Mouse (Mus musculus) intestine, embryonic 15.5 days (tissue): ENCODE results near the gene Plvap. TPM values are rescaled to one million over a fixed set of nuclear protein-coding genes. Genes with fewer than 3 reads are reported as not detected.
A peak's percentile ranks its signal among the peaks of the same experiment; 100 is the strongest.
"Not testable (repeated sequence)": the region's sequence is repeated elsewhere in the genome, so short reads cannot be mapped to it uniquely, and the experiment has no call there.

Experiments
- ATAC-seq: fragments of 200-750 bp; cut with Nextera tagmentation; 2 replicates; pipeline ENCODE4 v1.8.0; 2017; ENCODE audit warnings: moderate TSS enrichment, moderate library complexity
- H3K27ac ChIP-seq: fragments of 300-500 bp; sonication (generic); 2 replicates; pipeline ENCODE4 v1.5.1; 2015; ENCODE audit warnings: mild to moderate bottlenecking, inconsistent platforms
- H3K27me3 ChIP-seq: fragments of 300-500 bp; sonication (generic); replicated peaks from 2 replicates; pipeline ENCODE4 v1.6.1; 2015; ENCODE audit warnings: inconsistent platforms
- H3K36me3 ChIP-seq: fragments of 300-500 bp; sonication (generic); 2 replicates; pipeline ENCODE4 v1.6.1; 2015; ENCODE audit warnings: inconsistent platforms
- H3K4me1 ChIP-seq: fragments of 300-500 bp; sonication (generic); replicated peaks from 2 replicates; pipeline ENCODE4 v1.6.1; 2015; ENCODE audit warnings: inconsistent platforms
- H3K4me2 ChIP-seq: fragments of 300-500 bp; sonication (generic); replicated peaks from 2 replicates; pipeline ENCODE4 v1.6.1; 2015; ENCODE audit warnings: mild to moderate bottlenecking, inconsistent platforms
- H3K4me3 ChIP-seq: fragments of 300-500 bp; sonication (generic); replicated peaks from 2 replicates; pipeline ENCODE4 v1.5.1; 2015; ENCODE audit warnings: inconsistent platforms
- H3K9ac ChIP-seq: fragments of 300-500 bp; sonication (generic); 2 replicates; pipeline ENCODE4 v1.6.1; 2015; ENCODE audit warnings: inconsistent platforms
- H3K9me3 ChIP-seq: fragments of 300-500 bp; sonication (generic); 2 replicates; pipeline ENCODE4 v1.6.1; 2016; ENCODE audit warnings: inconsistent platforms
- WGBS: fragments of 180-500 bp; shearing (Covaris S2); methylation state at CpG from one replicate; pipeline ENCODE4 v1.1.7; 2015; 5-methylcytosine and 5-hydroxymethylcytosine counted together
- polyA plus RNA-seq: library from polyadenylated mRNA; unstranded; fragments of >200 nt; fragmentation: Nextera tagmentation; extraction: Ambion mirVana; gene quantifications from 2 replicates; pipeline ENCODE4 v1.2.1, GENCODE M21; 2015

The Plvap gene
- polyA plus RNA-seq, 1 experiment from 2014 or later, result 79.2 TPM

DNA sequence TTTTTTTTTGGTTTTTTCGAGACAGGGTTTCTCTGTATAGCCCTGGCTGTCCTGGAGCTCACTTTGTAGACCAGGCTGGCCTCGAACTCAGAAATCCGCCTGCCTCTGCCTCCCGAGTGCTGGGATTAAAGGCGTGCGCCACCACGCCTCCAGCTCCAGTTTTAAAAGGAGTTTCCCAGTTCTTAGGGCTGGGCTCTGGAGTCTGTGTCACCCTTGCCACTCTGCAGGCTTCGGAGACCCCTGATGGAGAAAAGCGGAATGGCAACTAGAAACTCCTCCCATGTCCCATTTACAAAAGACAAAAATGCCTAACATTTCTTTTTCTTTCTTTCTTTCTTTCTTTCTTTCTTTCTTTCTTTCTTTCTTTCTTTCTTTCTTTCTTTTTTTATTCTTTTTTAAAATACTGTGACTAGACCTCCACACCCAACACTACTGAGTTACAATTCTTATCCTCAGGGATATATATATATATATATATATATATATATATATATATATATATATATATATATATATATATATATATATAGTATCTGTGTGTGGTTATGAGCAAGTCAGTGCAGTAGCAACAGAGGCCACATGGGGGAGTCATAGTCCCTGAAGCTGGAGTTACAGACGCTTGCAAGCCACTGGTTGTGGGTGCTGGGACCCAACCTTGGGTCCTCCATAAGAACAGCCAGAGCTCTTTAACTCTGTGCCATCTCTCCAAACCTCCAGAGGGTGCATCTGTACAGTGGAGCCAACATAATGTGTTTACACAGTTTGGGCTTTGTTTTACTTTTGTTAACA, 7.7 kb upstream of the Plvap start:
- H3K36me3 ChIP-seq, H3K4me3 ChIP-seq, H3K4me1 ChIP-seq, H3K9ac ChIP-seq, ATAC-seq, H3K4me2 ChIP-seq, H3K9me3 ChIP-seq, H3K27me3 ChIP-seq, H3K27ac ChIP-seq: not testable (repeated sequence)
- 44% methylated on average over 10 of the region's 10 CpGs for whole genome bisulfite sequencing

DNA sequence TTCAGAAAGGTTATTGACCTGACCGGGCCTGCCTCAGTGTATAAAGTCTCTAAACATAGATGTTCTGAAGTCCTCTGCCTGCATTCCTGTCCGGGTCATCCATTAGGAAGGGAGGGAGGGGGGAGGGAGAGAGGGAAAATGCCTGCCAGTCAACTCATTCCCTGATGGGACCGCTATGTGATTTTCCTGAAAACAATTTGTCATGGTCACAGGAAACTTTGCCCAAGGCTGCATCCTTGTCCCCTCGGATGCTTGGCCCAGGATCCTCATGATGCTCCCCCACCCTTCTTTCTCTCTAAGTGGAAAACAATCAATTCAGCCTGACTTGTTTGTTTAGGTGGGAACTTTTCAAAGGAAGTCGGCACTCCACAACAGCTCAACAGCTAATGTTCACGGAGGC, 5.2 kb upstream of the Plvap start:
- Histone ChIP-seq H3K4me2 (no peak overlapping the region), H3K9ac (no peak overlapping the region), H3K9me3 (no peaks in the 10 kb centered on the region), H3K36me3 (no peaks in the 10 kb centered on the region), H3K27me3 (no peaks in the 10 kb centered on the region; the same call in 1 of the 2 replicates), H3K27ac (no peak overlapping the region), H3K4me1 (peaks cover 6% of the 10 kb centered on the region; the same call in 1 of the 2 replicates), H3K4me3 (no peak overlapping the region)
- WGBS, result 6% methylated on average over 6 of the region's 6 CpGs
- ATAC-seq, result no peak

DNA sequence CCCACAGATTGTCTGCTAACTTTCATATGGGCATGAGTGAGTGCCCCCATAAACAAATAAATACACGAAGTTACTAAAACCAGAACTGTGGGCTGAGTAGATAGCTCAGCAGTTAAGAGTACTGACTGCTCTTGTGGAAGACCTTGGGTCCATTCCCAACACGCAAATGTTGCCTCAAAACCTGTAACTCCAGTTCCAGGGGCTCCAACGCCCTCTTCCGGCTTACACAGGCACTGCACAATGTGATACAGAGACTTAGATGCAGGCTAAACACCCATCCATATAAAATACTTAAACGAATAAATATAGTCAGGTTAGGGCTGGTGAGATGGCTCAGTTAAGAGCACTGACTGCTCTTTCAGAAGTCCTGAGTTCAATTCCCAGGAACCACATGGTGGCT, 3.5 kb upstream of the Plvap start:
- Histone ChIP-seq H3K4me2 (no peak overlapping the region), H3K36me3 (no peaks in the 10 kb centered on the region), H3K27ac (no peak overlapping the region), H3K4me3 (no peak overlapping the region), H3K9me3 (no peaks in the 10 kb centered on the region), H3K9ac (no peak overlapping the region), H3K4me1 (0 out of 2 replicates have a peak, but pooled peaks cover 3% of the 10 kb centered on the region), H3K27me3 (peaks cover 10% of the 10 kb centered on the region; the same call in 1 of the 2 replicates)
- WGBS, result 71% methylated on average over 5 of the region's 5 CpGs
- no peak for ATAC-seq

DNA sequence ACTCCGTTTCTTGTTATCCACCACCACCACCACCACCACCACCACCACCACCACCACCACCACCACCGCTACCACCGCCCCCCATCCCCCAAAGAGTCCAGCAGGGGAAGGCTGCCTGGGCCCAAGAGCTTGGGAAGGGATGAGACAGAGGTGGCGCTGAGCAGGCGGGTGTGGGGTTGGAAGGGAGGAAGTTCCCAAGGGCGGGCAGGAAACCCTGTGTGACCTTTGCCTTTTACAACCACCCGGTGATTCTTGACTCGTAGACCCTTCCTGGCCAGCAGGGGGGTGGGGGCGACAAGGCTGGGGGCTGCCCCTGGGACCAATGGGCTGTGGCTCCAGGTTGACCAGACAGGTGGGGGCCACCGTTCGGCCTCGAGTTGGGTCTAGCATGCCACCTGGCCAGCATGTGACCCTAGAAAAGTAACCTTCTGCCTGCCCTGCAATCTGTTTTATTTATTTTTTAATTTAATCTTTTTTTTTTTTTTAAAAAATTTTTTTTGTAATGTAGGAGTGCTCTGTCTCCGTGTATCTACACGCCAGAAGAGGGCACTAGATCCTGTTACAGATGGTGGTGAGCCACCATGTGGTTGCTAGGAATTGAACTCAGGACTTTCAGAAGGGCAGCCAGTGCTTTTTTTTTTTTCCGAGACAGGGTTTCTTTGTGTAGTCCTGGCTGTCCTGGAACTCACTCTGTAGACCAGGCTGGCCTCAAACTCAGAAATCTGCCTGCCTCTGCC, 1.6 kb upstream of the Plvap start:
- Histone ChIP-seq H3K4me2 (no peak overlapping the region), H3K4me3 (no peak overlapping the region), H3K27ac (no peak overlapping the region), H3K36me3 (no peaks in the 10 kb centered on the region), H3K4me1 (peaks cover 3% of the 10 kb centered on the region; the same call in 1 of the 2 replicates), H3K9me3 (no peaks in the 10 kb centered on the region), H3K27me3 (peaks cover 18% of the 10 kb centered on the region), H3K9ac (no peak overlapping the region)
- WGBS, result 74% methylated on average over 15 of the region's 15 CpGs
- no peak for ATAC-seq

DNA sequence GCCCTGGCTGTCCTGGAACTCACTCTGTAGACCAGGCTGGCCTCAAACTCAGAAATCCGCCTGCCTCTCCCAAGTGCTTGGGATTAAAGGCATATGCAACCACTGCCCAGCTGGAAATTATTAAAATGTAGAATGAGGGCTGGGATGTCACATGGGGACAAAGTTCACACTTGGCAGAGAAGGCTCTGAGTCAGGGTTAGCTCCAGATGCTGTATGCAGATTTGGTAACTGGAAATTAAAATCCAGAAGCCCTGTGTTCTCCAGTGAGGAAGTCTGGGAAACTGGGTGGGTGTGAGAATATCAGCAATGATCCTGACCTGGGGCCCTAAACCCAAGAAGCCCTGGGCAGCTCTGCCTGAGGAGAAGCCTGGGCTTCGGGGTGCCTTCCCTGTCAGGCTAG, 2.2 kb downstream of the Plvap start:
- Histone ChIP-seq H3K4me1 (peaks cover 14% of the 10 kb centered on the region), H3K36me3 (no peaks in the 10 kb centered on the region), H3K27me3 (peaks cover 43% of the 10 kb centered on the region), H3K4me3 (0 out of 2 replicates have a peak overlapping the region, but pooled peaks have one; percentile 12), H3K9ac (no peak overlapping the region), H3K27ac (no peak overlapping the region), H3K4me2 (peak overlapping the region; percentile 31; the same call in 1 of the 2 replicates), H3K9me3 (no peaks in the 10 kb centered on the region)
- WGBS, result 64% methylated on average over 2 of the region's 2 CpGs
- ATAC-seq, result no peak

DNA sequence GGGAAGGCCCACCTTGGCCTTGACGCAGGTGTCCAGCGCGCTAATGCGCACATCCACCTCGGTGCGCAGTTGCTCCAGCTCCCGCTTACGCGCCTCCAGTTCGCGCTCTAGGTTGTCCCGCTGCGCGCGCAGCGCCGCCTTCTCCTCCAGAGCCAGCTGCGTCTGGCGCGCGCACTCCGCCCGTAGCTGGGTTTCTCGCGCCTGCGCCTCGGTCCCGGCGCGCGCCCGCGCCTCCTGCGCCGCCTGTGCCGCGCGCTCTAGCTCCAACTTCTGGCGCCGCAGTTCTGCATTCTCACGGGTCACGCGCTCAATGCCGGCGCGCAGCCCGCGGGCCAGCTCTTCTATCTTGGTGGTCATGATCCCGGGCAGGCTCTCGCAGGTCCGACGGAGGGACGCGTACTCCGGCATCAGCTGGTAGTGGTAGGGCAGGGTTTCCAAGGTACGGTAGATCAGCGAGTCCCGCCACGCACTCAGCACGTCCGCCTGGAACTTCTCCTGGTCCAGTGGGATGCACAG, 3.9 kb downstream of the Plvap start:
- under 1% methylated on average over 61 of the region's 61 CpGs for WGBS
- Histone ChIP-seq H3K9me3 (no peaks in the 10 kb centered on the region), H3K36me3 (no peaks in the 10 kb centered on the region), H3K9ac (peak overlapping the region; percentile 39), H3K27ac (no peak overlapping the region), H3K4me3 (peak overlapping the region; percentile 40), H3K27me3 (peaks cover 43% of the 10 kb centered on the region), H3K4me2 (peak overlapping the region; percentile 88), H3K4me1 (peaks cover 14% of the 10 kb centered on the region)
- peak; percentile 88 for ATAC-seq

DNA sequence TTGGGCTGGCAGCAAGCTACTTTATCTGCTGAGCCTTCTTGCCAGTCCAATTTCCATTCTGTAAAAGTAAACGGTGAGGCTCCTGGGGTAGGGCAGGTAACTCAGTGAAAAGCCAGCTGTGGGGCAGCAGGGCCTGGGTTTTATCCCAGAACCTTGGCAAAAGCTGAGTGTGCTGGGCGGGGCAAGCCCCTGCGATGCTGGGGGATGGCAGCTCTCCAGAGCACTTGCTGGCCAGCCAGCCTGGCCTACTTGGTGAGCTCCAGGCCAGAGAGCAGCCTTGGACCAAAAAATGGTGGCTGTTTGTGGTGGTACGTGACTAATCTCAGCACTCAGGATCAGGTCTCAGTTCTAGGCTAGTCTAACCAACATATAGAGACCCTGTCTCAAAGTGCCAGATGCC, 5.6 kb downstream of the Plvap start:
- Histone ChIP-seq H3K9ac (no peak overlapping the region), H3K27ac (no peak overlapping the region), H3K27me3 (peaks cover 36% of the 10 kb centered on the region), H3K4me1 (peaks cover 12% of the 10 kb centered on the region), H3K36me3 (no peaks in the 10 kb centered on the region), H3K9me3 (no peaks in the 10 kb centered on the region), H3K4me2 (no peak overlapping the region), H3K4me3 (no peak overlapping the region)
- WGBS, result 77% methylated on average over 4 of the region's 4 CpGs
- no peak for ATAC-seq

DNA sequence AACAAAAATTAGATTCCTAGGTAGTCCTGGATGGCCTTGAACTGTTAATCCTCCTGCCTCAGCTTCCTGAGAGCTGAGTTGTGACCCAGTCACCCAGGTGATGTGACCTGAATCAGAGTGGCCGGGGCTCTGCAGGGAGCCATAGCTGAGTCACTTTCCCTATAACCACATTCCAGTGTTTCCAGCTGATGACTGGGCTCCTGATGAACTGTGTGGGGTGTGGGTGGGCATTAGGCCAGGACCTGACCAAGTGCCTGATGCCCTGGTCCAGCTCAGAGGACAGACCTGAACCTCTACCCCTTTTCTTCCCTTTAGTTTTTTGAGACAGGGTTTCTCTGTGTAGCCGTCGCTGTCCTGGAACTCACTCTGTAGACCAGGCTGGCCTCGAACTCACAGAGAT, 6.2 kb downstream of the Plvap start:
- Histone ChIP-seq H3K27me3 (peaks cover 35% of the 10 kb centered on the region), H3K4me1 (peaks cover 12% of the 10 kb centered on the region), H3K27ac (no peak overlapping the region), H3K4me2 (no peak overlapping the region), H3K4me3 (no peak overlapping the region), H3K9me3 (no peaks in the 10 kb centered on the region), H3K36me3 (no peaks in the 10 kb centered on the region), H3K9ac (no peak overlapping the region)
- no peak for ATAC-seq
- WGBS, result 92% methylated on average over 4 of the region's 4 CpGs

DNA sequence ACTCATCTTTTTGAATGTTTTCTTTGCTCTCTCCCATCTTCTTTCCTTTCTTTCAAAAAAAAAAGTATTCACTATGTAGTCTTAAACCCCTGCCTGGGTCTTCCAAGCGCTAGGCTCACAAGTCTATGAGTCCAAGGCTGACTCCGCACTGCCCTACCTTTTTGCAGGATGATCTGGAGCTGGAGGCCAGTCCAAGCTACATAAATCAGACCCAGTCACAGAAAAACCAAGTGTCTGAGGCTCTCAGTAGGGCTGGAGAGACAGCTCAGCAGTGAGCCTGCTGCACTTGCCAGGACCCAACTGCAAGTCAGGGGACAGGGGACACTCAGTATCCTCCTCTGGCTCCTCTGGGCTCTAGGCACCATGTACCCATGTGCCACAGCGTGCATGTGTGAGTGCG, 7.2 kb downstream of the Plvap start:
- Histone ChIP-seq H3K27me3 (peaks cover 32% of the 10 kb centered on the region), H3K4me2 (no peak overlapping the region), H3K27ac (no peak overlapping the region), H3K4me3 (no peak overlapping the region), H3K36me3 (no peaks in the 10 kb centered on the region), H3K4me1 (peaks cover 14% of the 10 kb centered on the region), H3K9me3 (no peaks in the 10 kb centered on the region), H3K9ac (no peak overlapping the region)
- WGBS, result 86% methylated on average over 4 of the region's 4 CpGs
- no peak for ATAC-seq

DNA sequence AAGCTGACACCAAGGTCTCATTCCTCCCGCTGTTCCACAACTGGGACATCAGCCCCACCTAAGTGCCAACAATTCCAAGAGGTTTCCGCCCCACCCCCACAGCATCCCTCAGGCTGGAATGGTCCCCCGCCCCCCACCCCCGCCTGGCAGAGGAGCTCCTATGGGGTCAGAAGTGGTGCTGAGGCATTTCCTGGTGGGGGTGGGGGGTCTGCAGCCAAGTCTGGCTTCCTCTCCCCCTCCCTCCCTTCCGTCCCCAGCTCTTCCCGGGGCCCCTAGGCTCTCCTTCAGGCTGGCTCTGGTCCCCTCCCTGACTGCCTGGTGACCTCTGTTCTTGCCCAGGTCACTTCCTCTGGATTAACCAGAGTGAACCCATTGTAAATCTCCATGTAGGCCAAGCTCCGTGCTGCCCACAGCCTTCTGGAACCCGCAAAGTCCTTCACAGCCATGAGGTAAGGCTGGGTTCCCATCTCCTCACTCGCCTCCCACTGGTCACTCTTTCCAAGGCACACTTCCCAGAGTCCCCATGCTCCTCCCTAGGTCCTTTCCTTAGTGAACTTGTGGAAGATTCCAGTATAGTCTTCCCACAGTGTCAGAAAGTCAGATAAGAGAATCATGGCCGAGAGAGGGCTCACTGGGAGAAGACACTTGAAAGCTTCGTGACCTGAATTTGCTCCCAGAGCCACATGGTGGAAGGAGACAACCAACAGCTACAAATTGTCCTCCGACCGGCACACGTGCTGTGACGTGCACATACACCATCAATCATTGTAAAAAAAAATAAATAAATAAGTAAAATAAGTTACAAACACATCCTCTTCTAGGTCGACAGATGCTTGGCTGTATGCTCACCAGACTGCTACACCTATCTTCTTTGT, 12.5 kb downstream of the Plvap start:
- Histone ChIP-seq H3K4me1 (peaks cover 33% of the 10 kb centered on the region), H3K4me3 (no peak overlapping the region), H3K4me2 (no peak overlapping the region), H3K36me3 (no peaks in the 10 kb centered on the region), H3K27me3 (no peaks in the 10 kb centered on the region), H3K9me3 (no peaks in the 10 kb centered on the region), H3K9ac (no peak overlapping the region), H3K27ac (0 out of 2 replicates have a peak overlapping the region, but pooled peaks have one; percentile 40)
- WGBS, result 23% methylated on average over 16 of the region's 16 CpGs
- 0 out of 2 replicates have a peak, but pooled peaks have one; percentile 11 for ATAC-seq

DNA sequence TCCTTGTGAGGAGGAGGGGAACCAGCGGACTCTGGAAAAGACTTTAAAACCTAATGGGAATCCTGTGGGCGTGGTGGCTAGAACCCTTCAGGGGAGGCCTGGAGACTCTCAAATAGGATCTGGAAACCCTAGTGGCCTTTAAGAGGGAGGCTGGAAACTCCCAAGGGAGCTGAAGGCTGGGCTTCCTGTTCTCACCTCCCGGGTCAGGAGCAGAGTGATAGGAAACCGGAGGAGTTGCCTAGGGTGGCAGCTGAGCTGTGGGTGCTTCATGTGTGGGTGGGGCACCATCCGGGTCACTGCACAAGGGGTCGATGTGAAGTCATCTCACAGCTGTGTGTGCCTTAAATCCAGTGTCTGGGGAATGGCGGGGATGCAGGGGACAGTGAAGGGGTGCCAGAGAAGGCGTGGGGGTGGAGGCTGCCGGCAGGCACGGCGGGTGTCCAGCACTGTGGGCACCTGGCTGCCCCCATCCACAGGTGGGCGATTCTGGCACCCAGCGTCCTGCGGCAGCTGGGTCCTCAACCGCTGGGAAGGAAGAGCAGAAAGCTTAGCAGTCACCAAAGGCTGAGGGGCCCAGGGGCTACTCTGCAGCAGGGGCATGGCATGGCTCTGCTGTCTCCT, 13.6 kb downstream of the Plvap start:
- Histone ChIP-seq H3K36me3 (peaks cover 4% of the 10 kb centered on the region), H3K27me3 (no peaks in the 10 kb centered on the region), H3K27ac (peak overlapping the region; percentile 40), H3K9me3 (no peaks in the 10 kb centered on the region), H3K9ac (no peak overlapping the region), H3K4me3 (no peak overlapping the region), H3K4me1 (peaks cover 33% of the 10 kb centered on the region), H3K4me2 (no peak overlapping the region)
- 24% methylated on average over 15 of the region's 15 CpGs for WGBS
- 0 out of 2 replicates have a peak, but pooled peaks have one; percentile 14 for ATAC-seq
